Mouse (Mus musculus): ENCODE results near the gene Mb21d2. TPM values are rescaled to one million over a fixed set of nuclear protein-coding genes. Genes with fewer than 3 reads are reported as not detected.

Gene Mb21d2
- 0.55 and 0.75 TPM in 2 replicates for polyA plus RNA-seq (2012; ENCODE audit: insufficient read depth, insufficient read length, missing spikeins)

DNA sequence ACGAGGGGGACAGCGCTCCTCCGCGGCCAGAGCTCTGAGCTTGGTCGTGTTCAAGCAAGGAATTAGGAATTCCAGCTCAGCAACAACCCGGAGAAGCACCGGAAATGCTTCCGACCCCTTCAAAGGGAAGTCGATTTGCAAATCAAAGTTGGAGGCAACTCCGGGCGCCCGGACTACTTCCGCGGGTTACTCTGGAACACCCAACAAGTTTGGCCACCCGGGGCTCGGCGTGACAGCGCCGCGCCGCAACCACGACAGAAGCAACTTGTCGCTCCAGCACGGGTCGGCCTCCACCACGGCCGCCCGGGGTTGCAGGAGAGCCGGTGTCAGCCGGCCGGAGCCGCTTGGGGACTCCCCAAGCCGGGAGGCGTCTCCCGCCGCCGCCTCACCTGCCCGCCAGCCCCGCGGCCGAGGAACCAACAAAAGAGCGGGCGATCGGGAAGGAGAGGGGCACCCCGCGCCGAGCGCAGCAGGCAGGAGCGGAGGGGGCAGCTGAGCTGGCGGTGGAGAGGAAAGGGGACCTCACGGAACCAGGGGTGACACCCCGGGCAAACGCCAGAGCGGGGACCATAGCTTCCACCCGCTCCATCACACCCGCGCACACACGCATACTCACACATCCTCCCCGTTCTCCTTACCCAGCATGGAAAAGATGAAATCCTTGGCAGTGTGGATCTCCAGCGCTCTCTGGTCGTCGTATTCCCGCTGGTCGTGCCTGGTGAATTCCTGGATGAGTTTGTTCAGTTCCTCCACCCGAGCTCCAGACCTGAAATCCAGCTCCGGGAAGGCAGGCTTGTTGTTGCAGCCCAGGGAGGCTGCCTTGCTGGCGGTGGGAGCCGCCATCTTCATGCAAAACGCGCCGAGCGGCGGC is at the start of gene Mb21d2:
Gene Mb21d2 (minus strand): TSS at position 859 of the 871 bp plus-strand sequence.
- peak within 1 kb of the TSS; percentile 96 for H3K4me3 ChIP-seq (ENCODE audit: insufficient read depth, low read depth, low read length)
- no peak within 1 kb of the TSS; the same call in 1 of the 2 replicates for H3K27ac ChIP-seq (replicated peaks; ENCODE audit: low read depth, low read length)
- no peaks in the 10 kb centered on the region for H3K4me1 ChIP-seq (ENCODE audit: control insufficient read depth, insufficient read depth, insufficient read length, low read length)

GRCm38 (mm10) chr16:28966236-28966635 is 36.8 kb upstream of the Mb21d2 start:
- Histone ChIP-seq H3K27ac (replicated peaks; ENCODE audit: low read depth, low read length) (no peak overlapping the region), H3K4me1 (ENCODE audit: control insufficient read depth, insufficient read depth, insufficient read length, low read length) (no peaks in the 10 kb centered on the region), H3K4me3 (ENCODE audit: insufficient read depth, low read depth, low read length) (no peak overlapping the region)

DNA sequence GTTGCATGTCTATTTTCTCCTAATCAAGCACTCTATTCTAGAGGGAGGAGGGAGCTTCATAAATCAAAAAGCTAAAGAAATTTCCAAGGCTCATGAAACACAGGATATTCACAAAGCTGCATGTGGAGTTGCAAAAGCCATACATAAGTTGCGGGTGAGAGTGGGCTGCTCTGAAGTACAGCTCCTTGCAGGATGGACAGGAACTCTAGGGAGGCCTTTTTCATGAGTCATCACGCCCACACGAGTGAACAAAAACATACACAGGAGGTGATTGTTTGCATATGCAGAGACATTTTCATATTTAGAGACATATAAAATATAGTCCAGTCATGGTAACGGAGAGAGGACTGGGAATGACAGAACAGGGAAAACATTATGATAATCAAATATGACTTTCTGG is 34.6 kb upstream of the Mb21d2 start:
- no peak overlapping the region for H3K4me3 ChIP-seq (ENCODE audit: insufficient read depth, low read depth, low read length)
- H3K27ac ChIP-seq (replicated peaks; ENCODE audit: low read depth, low read length): no peak overlapping the region
- H3K4me1 ChIP-seq (ENCODE audit: control insufficient read depth, insufficient read depth, insufficient read length, low read length): no peaks in the 10 kb centered on the region

- no peak overlapping the region for H3K4me3 ChIP-seq (ENCODE audit: insufficient read depth, low read depth, low read length)
- no peak overlapping the region for H3K27ac ChIP-seq (replicated peaks; ENCODE audit: low read depth, low read length)
- no peaks in the 10 kb centered on the region for H3K4me1 ChIP-seq (ENCODE audit: control insufficient read depth, insufficient read depth, insufficient read length, low read length)
These were observed 33.5 kb upstream of the Mb21d2 start for GRCm38 (mm10) chr16:28962987-28963386.

- no peak overlapping the region for H3K27ac ChIP-seq (replicated peaks; ENCODE audit: low read depth, low read length)
- H3K4me1 ChIP-seq (ENCODE audit: control insufficient read depth, insufficient read depth, insufficient read length, low read length): no peaks in the 10 kb centered on the region
- H3K4me3 ChIP-seq (ENCODE audit: insufficient read depth, low read depth, low read length): no peak overlapping the region
These were observed 20.3 kb upstream of the Mb21d2 start for GRCm38 (mm10) chr16:28949810-28950209.

DNA sequence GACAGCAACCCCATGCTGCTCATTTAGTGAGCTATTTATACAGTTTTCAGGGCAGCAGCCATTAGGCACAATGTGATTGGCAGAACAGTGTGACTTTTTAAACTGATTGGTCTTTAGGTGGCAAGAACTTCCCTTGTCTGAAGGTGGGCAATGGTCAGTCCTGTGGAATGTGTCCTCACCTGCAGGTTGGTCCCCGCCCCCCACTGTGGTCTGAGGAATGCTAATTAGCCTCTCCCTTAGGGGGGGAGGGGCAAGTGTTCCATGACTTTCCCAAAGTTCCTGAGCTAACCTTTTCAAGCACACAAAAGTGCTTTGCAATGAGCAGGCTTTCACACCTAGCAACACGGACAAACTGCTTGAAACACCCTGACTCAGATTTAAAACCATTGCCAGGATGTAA is 13.8 kb upstream of the Mb21d2 start:
- Histone ChIP-seq H3K4me1 (ENCODE audit: control insufficient read depth, insufficient read depth, insufficient read length, low read length) (no peaks in the 10 kb centered on the region), H3K4me3 (ENCODE audit: insufficient read depth, low read depth, low read length) (no peak overlapping the region), H3K27ac (replicated peaks; ENCODE audit: low read depth, low read length) (no peak overlapping the region)

- H3K4me1 ChIP-seq (ENCODE audit: control insufficient read depth, insufficient read depth, insufficient read length, low read length): no peaks in the 10 kb centered on the region
- no peak overlapping the region for H3K27ac ChIP-seq (replicated peaks; ENCODE audit: low read depth, low read length)
- no peak overlapping the region for H3K4me3 ChIP-seq (ENCODE audit: insufficient read depth, low read depth, low read length)
These were observed 6.8 kb upstream of the Mb21d2 start for GRCm38 (mm10) chr16:28936181-28936792.

- Histone ChIP-seq H3K4me1 (ENCODE audit: control insufficient read depth, insufficient read depth, insufficient read length, low read length) (no peaks in the 10 kb centered on the region), H3K27ac (replicated peaks; ENCODE audit: low read depth, low read length) (no peak overlapping the region), H3K4me3 (ENCODE audit: insufficient read depth, low read depth, low read length) (no peak overlapping the region)
These were observed 6.2 kb upstream of the Mb21d2 start for GRCm38 (mm10) chr16:28935701-28936100.

- Histone ChIP-seq H3K27ac (replicated peaks; ENCODE audit: low read depth, low read length) (no peak overlapping the region), H3K4me1 (ENCODE audit: control insufficient read depth, insufficient read depth, insufficient read length, low read length) (no peaks in the 10 kb centered on the region), H3K4me3 (ENCODE audit: insufficient read depth, low read depth, low read length) (no peak overlapping the region)
These were observed 1.7 kb upstream of the Mb21d2 start for GRCm38 (mm10) chr16:28931213-28931612.

GRCm38 (mm10) chr16:28930426-28930825 is 953 bp upstream of the Mb21d2 start:
- Histone ChIP-seq H3K27ac (replicated peaks; ENCODE audit: low read depth, low read length) (no peak overlapping the region), H3K4me1 (ENCODE audit: control insufficient read depth, insufficient read depth, insufficient read length, low read length) (no peaks in the 10 kb centered on the region), H3K4me3 (ENCODE audit: insufficient read depth, low read depth, low read length) (peak overlapping the region; percentile 96; the same call in 1 of the 2 replicates)

DNA sequence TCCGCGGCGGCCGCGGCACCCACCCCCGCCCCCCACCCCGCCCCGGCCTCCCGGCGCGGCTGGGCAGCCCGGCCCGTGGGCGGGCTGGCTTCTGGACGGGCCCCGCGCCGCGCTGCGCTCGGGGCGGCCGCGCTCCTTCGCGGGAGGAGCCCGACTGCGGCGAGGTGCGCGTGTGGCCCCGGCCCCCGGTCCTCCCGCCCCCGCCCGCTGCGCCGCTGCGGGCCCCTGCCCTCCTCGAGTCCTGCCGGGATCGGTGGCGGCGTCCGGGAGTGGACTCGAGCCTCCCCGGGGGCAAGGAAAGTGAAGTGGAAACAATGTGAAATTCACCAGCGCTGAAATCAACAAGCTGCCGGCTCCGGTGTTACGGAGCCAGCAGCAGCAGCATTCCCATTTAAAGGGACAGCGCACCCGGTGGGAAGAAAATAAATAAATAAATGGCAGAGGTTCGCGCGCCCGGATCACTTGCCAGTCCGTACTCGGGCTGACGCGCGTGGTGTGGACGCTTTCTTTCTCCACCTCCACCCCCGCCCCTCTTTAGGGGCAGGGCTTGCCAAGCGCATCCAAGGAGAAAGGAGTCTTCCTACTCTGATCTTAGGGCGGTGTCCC is 316 bp upstream of the Mb21d2 start:
- Histone ChIP-seq H3K27ac (replicated peaks; ENCODE audit: low read depth, low read length) (no peak overlapping the region), H3K4me3 (ENCODE audit: insufficient read depth, low read depth, low read length) (peak overlapping the region; percentile 96), H3K4me1 (ENCODE audit: control insufficient read depth, insufficient read depth, insufficient read length, low read length) (no peaks in the 10 kb centered on the region)

DNA sequence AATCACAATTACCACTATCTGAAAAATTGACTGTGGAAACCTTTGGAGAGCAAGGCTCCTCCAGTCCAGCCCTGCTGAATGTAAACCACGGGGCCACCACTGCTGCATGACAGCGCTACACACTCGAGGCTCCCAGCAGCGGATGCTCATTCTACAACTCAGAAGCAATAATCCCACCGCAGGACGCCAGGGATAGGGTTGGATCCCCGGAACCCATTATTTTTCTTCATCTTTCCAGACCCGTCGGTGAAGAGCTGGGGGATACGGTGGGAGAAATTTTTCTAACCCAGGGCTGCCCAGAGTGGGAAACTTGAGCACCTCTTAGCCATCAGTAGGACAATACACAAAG is 1.0 kb downstream of the Mb21d2 start:
- Histone ChIP-seq H3K27ac (replicated peaks; ENCODE audit: low read depth, low read length) (no peak overlapping the region), H3K4me1 (ENCODE audit: control insufficient read depth, insufficient read depth, insufficient read length, low read length) (no peaks in the 10 kb centered on the region), H3K4me3 (ENCODE audit: insufficient read depth, low read depth, low read length) (peak overlapping the region; percentile 96)

DNA sequence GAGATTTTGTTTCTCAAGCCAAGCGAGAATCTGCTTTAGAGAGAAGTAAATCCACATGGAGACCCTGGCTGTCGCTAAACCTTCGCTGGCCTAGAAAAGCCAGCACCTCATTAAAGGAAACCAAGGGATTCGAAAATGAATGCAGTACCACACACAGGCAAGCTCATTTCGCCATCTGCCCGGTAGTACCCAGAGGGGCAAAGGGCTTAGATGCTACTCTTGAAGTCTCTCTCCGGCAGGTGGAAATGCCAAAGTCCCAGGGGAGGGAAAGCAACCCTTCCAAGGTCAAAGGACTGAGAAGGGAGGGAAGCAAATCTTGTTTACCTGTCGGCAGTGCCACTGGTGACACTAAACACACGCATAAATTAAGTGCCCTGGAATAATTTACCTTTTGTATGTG is 2.1 kb downstream of the Mb21d2 start:
- no peak overlapping the region for H3K27ac ChIP-seq (replicated peaks; ENCODE audit: low read depth, low read length)
- no peaks in the 10 kb centered on the region for H3K4me1 ChIP-seq (ENCODE audit: control insufficient read depth, insufficient read depth, insufficient read length, low read length)
- no peak overlapping the region for H3K4me3 ChIP-seq (ENCODE audit: insufficient read depth, low read depth, low read length)

DNA sequence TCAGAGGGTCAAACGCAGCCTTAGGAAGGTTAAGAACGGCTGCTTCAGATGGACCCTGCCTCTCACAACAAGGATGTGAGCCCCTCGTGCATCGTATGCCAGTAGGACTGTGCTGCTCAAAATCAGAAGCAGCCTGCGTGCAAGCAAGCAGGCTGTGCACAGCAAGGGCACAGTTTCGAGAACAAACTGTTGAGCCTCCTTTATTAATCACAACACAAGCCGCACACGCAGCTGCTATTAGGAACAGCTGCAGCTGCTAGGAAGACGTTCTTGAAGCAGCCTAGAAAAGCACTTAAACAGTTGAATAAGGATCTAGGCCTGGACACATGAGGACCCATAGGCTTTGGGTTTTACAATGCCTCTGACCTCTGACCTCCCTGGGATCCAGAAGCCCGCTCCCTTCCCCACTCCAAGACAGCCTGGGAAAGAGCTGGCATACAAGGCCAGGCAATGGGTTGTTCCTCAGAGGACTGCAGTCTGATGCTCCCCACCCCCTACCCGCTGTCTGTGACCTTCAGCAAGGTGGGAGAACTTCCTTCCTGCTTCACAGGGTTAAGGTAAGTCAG is 10.1 kb downstream of the Mb21d2 start:
- no peak overlapping the region for H3K27ac ChIP-seq (replicated peaks; ENCODE audit: low read depth, low read length)
- no peak overlapping the region for H3K4me3 ChIP-seq (ENCODE audit: insufficient read depth, low read depth, low read length)
- no peaks in the 10 kb centered on the region for H3K4me1 ChIP-seq (ENCODE audit: control insufficient read depth, insufficient read depth, insufficient read length, low read length)

DNA sequence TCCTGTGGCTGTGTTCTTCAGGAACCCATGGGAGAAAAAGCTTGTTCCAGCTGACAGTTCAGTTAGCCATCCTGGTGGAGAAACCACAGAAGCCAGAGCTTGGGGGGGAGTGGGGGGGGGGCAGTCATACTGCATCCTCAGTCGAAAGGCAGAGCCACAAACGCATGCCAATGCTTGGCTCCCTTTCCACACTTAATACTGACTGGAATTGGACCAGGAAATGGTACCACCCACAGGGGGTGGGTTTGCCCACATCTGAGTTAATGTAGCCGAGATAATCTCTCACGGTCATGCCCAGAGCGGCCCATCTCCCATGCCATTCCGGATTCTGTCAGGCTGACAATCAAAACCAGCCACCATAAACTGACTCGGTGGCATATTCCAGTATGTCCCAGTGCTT is 14.1 kb downstream of the Mb21d2 start:
- Histone ChIP-seq H3K27ac (replicated peaks; ENCODE audit: low read depth, low read length) (no peak overlapping the region), H3K4me3 (ENCODE audit: insufficient read depth, low read depth, low read length) (no peak overlapping the region), H3K4me1 (ENCODE audit: control insufficient read depth, insufficient read depth, insufficient read length, low read length) (peaks cover 2% of the 10 kb centered on the region; the same call in 1 of the 2 replicates)

Measured in brown adipose tissue, adult 24 weeks (tissue).